Mouse (Mus musculus) cerebellum, adult 2 months (tissue): ENCODE data around the gene Tnfrsf18. TPM values are rescaled to one million over a fixed set of nuclear protein-coding genes. Genes with fewer than 3 reads are reported as not detected.

Experiments
- DNase-seq, 2 experiments: peaks; one replicate each; pipeline ENCODE4 v3.0.0; 2021
- H3K27ac ChIP-seq: fragments of 200-500 bp; 2 replicates; pipeline ENCODE4 v1.5.1; 2012; ENCODE audit warnings: low read length, control low read depth, inconsistent platforms; ENCODE audit not compliant: insufficient read depth
- H3K27me3 ChIP-seq: fragments of 200-500 bp; 2 replicates; pipeline ENCODE4 v1.6.1; 2012; ENCODE audit warnings: inconsistent platforms, mild to moderate bottlenecking, low read length, moderate library complexity; ENCODE audit not compliant: control insufficient read depth, insufficient read depth
- H3K4me1 ChIP-seq: fragments of 200-500 bp; 2 replicates; pipeline ENCODE4 v1.6.1; 2011; ENCODE audit warnings: low read length; ENCODE audit not compliant: control insufficient read depth, insufficient read depth
- H3K4me3 ChIP-seq: fragments of 200-500 bp; replicated peaks from 2 replicates; pipeline ENCODE3; 2011; ENCODE audit warnings: mild to moderate bottlenecking, low read depth, low read length, control low read depth; ENCODE audit not compliant: insufficient read depth
- CTCF ChIP-seq: fragments of 200-500 bp; IDR thresholded peaks from 2 replicates; pipeline ENCODE4 v1.5.1; 2011; ENCODE audit warnings: low read depth, mild to moderate bottlenecking, control low read depth, low read length, moderate library complexity, borderline replicate concordance; ENCODE audit not compliant: insufficient read depth
- POLR2A ChIP-seq: fragments of 200-500 bp; IDR thresholded peaks from 2 replicates; pipeline ENCODE4 v1.6.1; 2011; ENCODE audit warnings: low read length, control low read depth, borderline replicate concordance; ENCODE audit not compliant: insufficient read depth
- WGBS: fragments of 180-500 bp; shearing (Covaris S2); methylation state at CpG from one replicate; pipeline ENCODE4 v1.1.7; 2018; 5-methylcytosine and 5-hydroxymethylcytosine counted together
- polyA plus RNA-seq: library from polyadenylated mRNA; depleted of rRNA; stranded (reverse); fragments of >200 nt; gene quantifications from 2 replicates; pipeline ENCODE4 v1.2.3, GENCODE M21; 2012

Gene Tnfrsf18
- polyA plus RNA-seq, 1 experiment, result 0.11 TPM

DNA sequence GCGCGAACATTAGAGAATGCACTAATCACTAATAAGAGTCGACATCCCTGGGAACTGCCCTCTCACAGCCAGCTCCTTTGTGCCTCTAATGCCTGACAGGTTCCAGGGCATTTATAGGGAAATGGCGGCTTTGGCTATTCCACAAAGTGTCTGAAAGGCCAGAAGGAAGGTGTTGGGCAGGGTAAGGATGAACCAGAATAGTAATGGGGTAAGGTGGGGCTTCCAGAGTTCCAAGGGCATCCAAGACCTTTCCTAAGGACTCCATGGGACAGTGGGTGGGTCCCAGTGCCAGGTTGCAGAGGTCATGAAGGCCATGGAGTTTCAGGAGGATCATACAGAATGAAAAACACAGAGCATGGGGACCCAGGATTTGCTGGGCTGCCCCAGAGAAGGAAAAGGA, 8.3 kb downstream of the Tnfrsf18 start:
- H3K4me1 ChIP-seq, result peaks cover 13% of the 10 kb centered on the region
- no peak for TF ChIP-seq POLR2A
- TF ChIP-seq CTCF, result no peak
- no peak overlapping the region for H3K27ac ChIP-seq
- DNase-seq, result no peak
- H3K4me3 ChIP-seq, result no peak overlapping the region
- no peaks in the 10 kb centered on the region for H3K27me3 ChIP-seq
- WGBS, result 62% methylated on average over 4 of the region's 4 CpGs

DNA sequence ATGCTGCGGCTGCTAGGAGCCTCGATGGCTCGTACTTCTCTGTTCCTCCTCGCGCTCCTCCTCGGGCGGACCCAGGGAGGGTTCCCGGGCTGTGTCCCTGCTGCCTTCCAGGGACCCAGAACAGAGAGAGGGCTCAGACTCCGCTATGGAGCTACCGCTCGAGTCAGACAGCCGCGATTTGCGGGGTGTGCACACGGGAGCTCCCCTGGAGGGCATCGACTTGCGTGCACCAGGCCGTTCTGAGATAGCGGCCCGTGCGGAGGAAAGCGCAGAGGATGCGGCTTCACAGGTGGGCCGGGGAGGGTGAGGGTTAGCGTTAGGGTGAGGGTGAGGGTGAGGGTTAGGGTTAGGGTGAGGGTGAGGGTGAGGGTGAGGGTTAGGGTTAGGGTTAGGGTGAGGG, 8.9 kb downstream of the Tnfrsf18 start:
- Histone ChIP-seq H3K4me1 (peaks cover 13% of the 10 kb centered on the region), H3K27ac (no peak overlapping the region), H3K4me3 (peak overlapping the region; percentile 30), H3K27me3 (no peaks in the 10 kb centered on the region)
- DNase-seq, result no peak
- WGBS, result 3% methylated on average over 25 of the region's 25 CpGs
- no peak for TF ChIP-seq CTCF
- no peak for TF ChIP-seq POLR2A

DNA sequence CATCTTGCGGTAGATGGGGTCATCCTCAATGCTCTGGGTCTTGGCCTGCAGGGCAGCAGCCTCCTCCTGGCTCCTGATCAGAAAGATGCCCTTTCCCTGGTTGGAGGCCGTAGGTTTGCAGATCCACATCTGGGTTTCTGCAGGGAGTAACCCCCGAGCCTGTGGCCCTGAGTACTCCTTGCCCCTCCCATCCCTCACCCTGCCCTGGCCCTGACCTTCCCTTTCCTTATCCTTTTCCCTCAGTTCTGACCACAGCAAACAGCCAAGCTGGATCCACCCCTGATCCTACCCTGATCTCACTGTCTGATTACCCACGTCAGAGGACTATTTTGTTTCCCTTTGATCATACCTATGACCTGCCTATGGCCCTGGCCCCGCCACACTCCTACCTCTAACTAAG, 18.8 kb downstream of the Tnfrsf18 start:
- 77% methylated on average over 5 of the region's 5 CpGs for WGBS

DNA sequence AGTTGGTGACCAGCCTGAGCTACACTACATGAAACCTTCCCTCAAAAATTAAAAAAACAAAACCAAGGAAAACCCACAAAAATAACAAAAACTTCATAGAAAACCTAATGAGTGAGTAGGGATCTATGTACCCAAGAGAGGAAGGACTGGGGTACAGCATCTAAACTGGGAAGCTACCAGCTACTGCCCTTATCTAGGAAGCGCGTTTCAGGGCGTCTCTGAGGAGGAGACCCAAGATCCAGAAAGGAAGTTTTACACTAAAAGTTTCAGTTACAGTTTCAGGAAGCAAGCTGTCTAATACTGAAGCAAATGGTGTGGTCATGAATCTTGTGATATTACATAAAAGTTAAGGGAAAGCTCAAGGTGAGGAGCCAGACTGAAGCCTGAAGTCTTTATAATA, 23.8 kb downstream of the Tnfrsf18 start:
- no peak for DNase-seq
- H3K27ac ChIP-seq, result no peak overlapping the region
- no peaks in the 10 kb centered on the region for H3K4me1 ChIP-seq
- 86% methylated on average over 3 of the region's 3 CpGs for WGBS
- no peaks in the 10 kb centered on the region for H3K27me3 ChIP-seq
- H3K4me3 ChIP-seq, result no peak overlapping the region
- TF ChIP-seq CTCF (no peak), POLR2A (no peak)

More for the DNA sequence above, 18.8 kb downstream of the Tnfrsf18 start:
- TF ChIP-seq CTCF (no peak), POLR2A (no peak)
- Histone ChIP-seq H3K27me3 (no peaks in the 10 kb centered on the region), H3K4me3 (no peak overlapping the region), H3K27ac (no peak overlapping the region), H3K4me1 (no peaks in the 10 kb centered on the region)
- no peak for DNase-seq

DNA sequence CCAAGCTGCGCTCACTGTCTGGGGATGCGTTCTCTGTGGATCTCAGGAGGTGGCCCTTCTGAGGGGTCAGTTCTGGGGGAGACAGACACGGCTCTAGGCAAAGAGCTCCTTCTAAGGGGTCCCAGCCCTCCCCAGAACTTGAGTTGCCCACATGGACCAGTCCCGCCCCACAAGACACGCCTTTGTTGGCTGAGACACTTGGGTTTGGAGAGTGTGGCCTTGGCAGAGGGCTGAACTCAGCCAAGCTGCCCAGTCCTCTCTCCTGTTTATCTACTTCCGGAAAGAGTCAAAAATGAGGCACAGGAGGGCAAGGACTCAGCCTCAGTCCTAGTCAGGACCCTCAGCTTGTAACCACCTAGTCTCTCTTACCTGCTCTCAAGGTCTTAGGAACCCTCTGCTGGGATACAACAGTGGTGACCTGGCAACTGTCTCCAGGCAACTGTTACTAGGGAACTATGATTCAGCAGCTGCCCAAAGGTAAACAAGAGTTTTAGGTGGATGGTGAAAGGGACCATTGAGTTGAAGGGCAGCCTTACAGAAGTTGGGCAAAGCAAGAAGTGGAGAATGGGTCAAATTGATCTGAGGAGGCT, 24.5 kb downstream of the Tnfrsf18 start:
- DNase-seq, result no peak
- WGBS, result 42% methylated on average over 6 of the region's 6 CpGs
- Histone ChIP-seq H3K4me1 (no peaks in the 10 kb centered on the region), H3K4me3 (no peak overlapping the region), H3K27me3 (no peaks in the 10 kb centered on the region), H3K27ac (no peak overlapping the region)
- TF ChIP-seq CTCF (no peak), POLR2A (no peak)

DNA sequence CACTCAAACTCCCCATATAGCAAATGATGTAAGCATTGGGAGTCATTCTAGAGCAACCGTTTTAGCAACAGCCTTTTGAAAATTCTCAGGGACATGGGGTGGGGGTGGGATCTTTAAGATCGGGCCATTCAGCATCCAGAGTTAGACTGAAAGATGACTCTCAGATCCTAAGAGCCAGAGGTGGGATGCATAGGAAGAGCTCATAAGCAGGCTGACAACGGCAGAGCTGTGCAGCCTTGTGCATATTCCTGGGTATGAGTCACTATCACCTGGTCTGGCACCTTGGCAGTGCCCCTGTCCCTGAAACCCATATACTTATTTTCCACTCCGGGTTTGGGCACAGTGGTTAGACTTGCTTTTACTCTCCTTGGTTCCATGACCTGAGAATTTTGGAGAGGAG, 27.1 kb downstream of the Tnfrsf18 start:
- H3K27me3 ChIP-seq, result no peaks in the 10 kb centered on the region
- H3K4me3 ChIP-seq, result no peak overlapping the region
- TF ChIP-seq POLR2A (no peak), CTCF (no peak)
- WGBS, result 82% methylated on average over 4 of the region's 4 CpGs
- no peak overlapping the region for H3K27ac ChIP-seq
- no peak for DNase-seq
- no peaks in the 10 kb centered on the region for H3K4me1 ChIP-seq

DNA sequence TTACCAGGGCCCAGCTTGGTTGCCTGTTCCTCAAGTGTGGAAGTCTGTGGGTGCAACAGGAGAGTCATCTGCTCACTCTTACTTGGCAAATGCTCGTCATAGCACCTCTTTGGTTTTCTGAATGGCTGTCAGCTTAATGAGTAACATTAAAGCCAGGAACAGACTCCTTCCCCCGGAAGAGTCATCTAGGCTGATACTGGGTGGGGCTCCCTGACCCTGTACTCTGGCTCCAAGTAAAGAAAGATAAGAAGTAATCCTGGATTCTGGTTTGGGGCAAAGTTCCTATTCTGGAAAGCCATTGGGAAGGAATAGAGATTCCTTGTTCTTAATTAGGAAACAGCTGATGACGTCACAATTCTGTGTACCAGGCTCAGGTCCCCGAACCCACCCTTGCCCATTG, 28.2 kb downstream of the Tnfrsf18 start:
- no peak for DNase-seq
- WGBS, result 85% methylated on average over 4 of the region's 4 CpGs
- Histone ChIP-seq H3K27ac (no peak overlapping the region), H3K4me3 (no peak overlapping the region), H3K27me3 (no peaks in the 10 kb centered on the region), H3K4me1 (no peaks in the 10 kb centered on the region)
- TF ChIP-seq POLR2A (no peak), CTCF (no peak)

DNA sequence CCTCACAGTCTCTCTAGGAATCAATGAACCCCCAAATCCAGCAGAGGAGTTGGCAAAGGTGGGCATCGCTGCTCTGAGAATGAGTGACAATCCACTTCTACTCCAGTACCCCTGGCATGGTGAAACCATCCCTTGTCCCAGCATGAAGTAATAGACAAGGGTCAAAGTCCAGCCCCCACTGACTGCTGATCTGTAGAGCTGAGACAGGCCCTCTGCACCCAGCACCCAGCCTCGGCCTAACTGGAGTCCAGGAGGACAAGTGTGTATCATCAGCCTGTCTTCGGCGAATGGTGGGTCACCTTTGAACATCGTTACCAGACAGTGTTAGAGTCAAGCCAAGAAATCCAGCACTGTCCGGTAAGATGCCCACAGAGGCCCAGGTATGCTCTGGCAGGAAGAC, 28.6 kb downstream of the Tnfrsf18 start:
- TF ChIP-seq CTCF (no peak), POLR2A (no peak)
- Histone ChIP-seq H3K4me1 (no peaks in the 10 kb centered on the region), H3K27ac (no peak overlapping the region), H3K4me3 (no peak overlapping the region), H3K27me3 (no peaks in the 10 kb centered on the region)
- DNase-seq, result no peak
- WGBS, result 93% methylated on average over 6 of the region's 6 CpGs
